Mouse (Mus musculus) forebrain, embryonic 15.5 days (tissue): ENCODE data around the gene Fam57b. TPM values are rescaled to one million over a fixed set of nuclear protein-coding genes. Genes with fewer than 3 reads are reported as not detected.
A peak's percentile ranks its signal among the peaks of the same experiment; 100 is the strongest.

Experiments
- ATAC-seq: fragments of 200-750 bp; cut with Nextera tagmentation; replicated peaks from 2 replicates; pipeline ENCODE4 v1.8.0; 2017; ENCODE audit warnings: mild to moderate bottlenecking, moderate TSS enrichment, moderate library complexity
- H3K27ac ChIP-seq: fragments of 300-500 bp; sonication (generic); replicated peaks from 2 replicates; pipeline ENCODE4 v1.5.1; 2015; ENCODE audit warnings: mild to moderate bottlenecking, inconsistent platforms
- H3K27me3 ChIP-seq: fragments of 300-500 bp; sonication (generic); 2 replicates; pipeline ENCODE4 v1.6.1; 2015; ENCODE audit warnings: inconsistent platforms
- H3K36me3 ChIP-seq: fragments of 300-500 bp; sonication (generic); 2 replicates; pipeline ENCODE4 v1.6.1; 2015; ENCODE audit warnings: mild to moderate bottlenecking, inconsistent platforms
- H3K4me1 ChIP-seq: fragments of 300-500 bp; sonication (generic); 2 replicates; pipeline ENCODE4 v1.6.1; 2015; ENCODE audit warnings: inconsistent platforms
- H3K4me2 ChIP-seq: fragments of 300-500 bp; sonication (generic); replicated peaks from 2 replicates; pipeline ENCODE4 v1.6.1; 2015; ENCODE audit warnings: mild to moderate bottlenecking, inconsistent platforms
- H3K4me3 ChIP-seq: fragments of 300-500 bp; sonication (generic); 2 replicates; pipeline ENCODE4 v1.5.1; 2015; ENCODE audit warnings: mild to moderate bottlenecking, inconsistent platforms
- H3K9ac ChIP-seq: fragments of 300-500 bp; sonication (generic); replicated peaks from 2 replicates; pipeline ENCODE4 v1.6.1; 2015; ENCODE audit warnings: mild to moderate bottlenecking, inconsistent platforms
- H3K9me3 ChIP-seq: fragments of 300-500 bp; sonication (generic); 2 replicates; pipeline ENCODE4 v1.6.1; 2016; ENCODE audit warnings: inconsistent platforms
- WGBS: fragments of 180-500 bp; shearing (Covaris S2); methylation state at CpG from one replicate; pipeline ENCODE4 v1.1.7; 2015; ENCODE audit warnings: mixed read lengths; 5-methylcytosine and 5-hydroxymethylcytosine counted together
- polyA plus RNA-seq: library from polyadenylated mRNA; unstranded; fragments of >200 nt; fragmentation: Nextera tagmentation; extraction: Ambion mirVana; gene quantifications from 2 replicates; pipeline ENCODE4 v1.2.1, GENCODE M21; 2015

Gene Fam57b
- 35.1 and 38.1 TPM in 2 replicates for polyA plus RNA-seq

- ATAC-seq = no peak
Measured at GRCm38 (mm10) chr7:126797411-126798126, at the start of gene Fam57b. Gene Fam57b (plus strand): TSS chr7:126797668.

GRCm38 (mm10) chr7:126748824-126749223, 48.6 kb upstream of the Fam57b start:
- Histone ChIP-seq H3K9me3 (no peaks in the 10 kb centered on the region), H3K4me1 (no peaks in the 10 kb centered on the region), H3K27ac (no peak overlapping the region), H3K27me3 (no peaks in the 10 kb centered on the region), H3K4me3 (no peak overlapping the region), H3K36me3 (no peaks in the 10 kb centered on the region), H3K9ac (no peak overlapping the region), H3K4me2 (no peak overlapping the region)
- 82% methylated on average over 7 of the region's 7 CpGs for WGBS
- no peak for ATAC-seq

More at GRCm38 (mm10) chr7:126797411-126798126, at the start of gene Fam57b:
- H3K4me2 ChIP-seq = peak within 1 kb of the TSS; percentile 88
- no peaks in the 10 kb centered on the region for H3K27me3 ChIP-seq
- peak within 1 kb of the TSS; percentile 93 for H3K27ac ChIP-seq
- peaks cover 28% of the 10 kb centered on the region for H3K36me3 ChIP-seq
- peak within 1 kb of the TSS; percentile 58 for H3K4me3 ChIP-seq
- peaks cover 44% of the 10 kb centered on the region for H3K4me1 ChIP-seq
- no peaks in the 10 kb centered on the region for H3K9me3 ChIP-seq
- WGBS = 25% methylated on average over 21 of the region's 21 CpGs
- peak within 1 kb of the TSS; percentile 66 for H3K9ac ChIP-seq

- peaks cover 5% of the 10 kb centered on the region; the same call in 1 of the 2 replicates for H3K4me1 ChIP-seq
- WGBS = 95% methylated on average over 17 of the region's 17 CpGs
- H3K27me3 ChIP-seq = no peaks in the 10 kb centered on the region
- H3K4me2 ChIP-seq = no peak overlapping the region
- ATAC-seq = no peak
- no peaks in the 10 kb centered on the region for H3K36me3 ChIP-seq
- H3K4me3 ChIP-seq = no peak overlapping the region
- no peak overlapping the region for H3K9ac ChIP-seq
- no peaks in the 10 kb centered on the region for H3K9me3 ChIP-seq
- H3K27ac ChIP-seq = no peak overlapping the region
Measured at GRCm38 (mm10) chr7:126749582-126750343, 47.7 kb upstream of the Fam57b start.

- Histone ChIP-seq H3K9ac (no peak overlapping the region), H3K4me3 (no peak overlapping the region), H3K36me3 (no peaks in the 10 kb centered on the region), H3K4me2 (peak overlapping the region; percentile 14), H3K27me3 (no peaks in the 10 kb centered on the region), H3K9me3 (no peaks in the 10 kb centered on the region), H3K27ac (no peak overlapping the region), H3K4me1 (peaks cover 9% of the 10 kb centered on the region)
- WGBS = 0% methylated on average over 9 of the region's 9 CpGs
- peak; percentile 59; the same call in 1 of the 2 replicates for ATAC-seq
Measured at GRCm38 (mm10) chr7:126754866-126755265, 42.6 kb upstream of the Fam57b start.

GRCm38 (mm10) chr7:126758539-126758938, 38.9 kb upstream of the Fam57b start:
- Histone ChIP-seq H3K4me2 (no peak overlapping the region), H3K4me1 (peaks cover 46% of the 10 kb centered on the region), H3K9me3 (no peaks in the 10 kb centered on the region), H3K27me3 (no peaks in the 10 kb centered on the region), H3K9ac (no peak overlapping the region), H3K27ac (no peak overlapping the region), H3K36me3 (peaks cover 7% of the 10 kb centered on the region; the same call in 1 of the 2 replicates), H3K4me3 (no peak overlapping the region)
- 62% methylated on average over 7 of the region's 7 CpGs for WGBS
- ATAC-seq = 0 out of 2 replicates have a peak, but pooled peaks have one; percentile 1

- WGBS = 4% methylated on average over 33 of the region's 38 CpGs
- peaks cover 47% of the 10 kb centered on the region for H3K4me1 ChIP-seq
Measured at GRCm38 (mm10) chr7:126759050-126759671, 38.3 kb upstream of the Fam57b start, which contains the start of gene Mapk3. Gene Mapk3 (plus strand): TSS chr7:126759601.

GRCm38 (mm10) chr7:126759672-126760390, 37.6 kb upstream of the Fam57b start:
- Histone ChIP-seq H3K36me3 (peaks cover 20% of the 10 kb centered on the region), H3K9ac (peak overlapping the region; percentile 88), H3K4me3 (peak overlapping the region; percentile 91), H3K4me1 (peaks cover 42% of the 10 kb centered on the region), H3K4me2 (peak overlapping the region; percentile 79), H3K9me3 (no peaks in the 10 kb centered on the region), H3K27ac (peak overlapping the region; percentile 89), H3K27me3 (no peaks in the 10 kb centered on the region)
- ATAC-seq = peak; percentile 50
- under 1% methylated on average over 21 of the region's 24 CpGs for WGBS

More at GRCm38 (mm10) chr7:126759050-126759671, 38.3 kb upstream of the Fam57b start, which contains the start of gene Mapk3:
- Histone ChIP-seq H3K36me3 (peaks cover 13% of the 10 kb centered on the region), H3K9ac (peak within 1 kb of the TSS; percentile 88), H3K27ac (peak within 1 kb of the TSS; percentile 89), H3K27me3 (no peaks in the 10 kb centered on the region), H3K4me2 (peak within 1 kb of the TSS; percentile 79), H3K9me3 (no peaks in the 10 kb centered on the region), H3K4me3 (peak within 1 kb of the TSS; percentile 91)
- ATAC-seq = peak; percentile 66

- peak; percentile 14; the same call in 1 of the 2 replicates for ATAC-seq
- peak overlapping the region; percentile 88 for H3K9ac ChIP-seq
- peak overlapping the region; percentile 91 for H3K4me3 ChIP-seq
- H3K27ac ChIP-seq = peak overlapping the region; percentile 89
- H3K9me3 ChIP-seq = no peaks in the 10 kb centered on the region
- WGBS = 21% methylated on average over 3 of the region's 3 CpGs
- peaks cover 26% of the 10 kb centered on the region for H3K36me3 ChIP-seq
- peak overlapping the region; percentile 79 for H3K4me2 ChIP-seq
- peaks cover 39% of the 10 kb centered on the region for H3K4me1 ChIP-seq
- H3K27me3 ChIP-seq = no peaks in the 10 kb centered on the region
Measured at GRCm38 (mm10) chr7:126760391-126760802, 37.1 kb upstream of the Fam57b start.

- Histone ChIP-seq H3K4me3 (peak overlapping the region; percentile 91), H3K36me3 (peaks cover 31% of the 10 kb centered on the region), H3K4me1 (peaks cover 39% of the 10 kb centered on the region), H3K9me3 (no peaks in the 10 kb centered on the region), H3K27me3 (no peaks in the 10 kb centered on the region), H3K9ac (peak overlapping the region; percentile 88; the same call in 1 of the 2 replicates), H3K4me2 (peak overlapping the region; percentile 79), H3K27ac (peak overlapping the region; percentile 90)
- no peak for ATAC-seq
- 74% methylated on average over 4 of the region's 4 CpGs for WGBS
Measured at GRCm38 (mm10) chr7:126760956-126761355, 36.5 kb upstream of the Fam57b start.

DNA sequence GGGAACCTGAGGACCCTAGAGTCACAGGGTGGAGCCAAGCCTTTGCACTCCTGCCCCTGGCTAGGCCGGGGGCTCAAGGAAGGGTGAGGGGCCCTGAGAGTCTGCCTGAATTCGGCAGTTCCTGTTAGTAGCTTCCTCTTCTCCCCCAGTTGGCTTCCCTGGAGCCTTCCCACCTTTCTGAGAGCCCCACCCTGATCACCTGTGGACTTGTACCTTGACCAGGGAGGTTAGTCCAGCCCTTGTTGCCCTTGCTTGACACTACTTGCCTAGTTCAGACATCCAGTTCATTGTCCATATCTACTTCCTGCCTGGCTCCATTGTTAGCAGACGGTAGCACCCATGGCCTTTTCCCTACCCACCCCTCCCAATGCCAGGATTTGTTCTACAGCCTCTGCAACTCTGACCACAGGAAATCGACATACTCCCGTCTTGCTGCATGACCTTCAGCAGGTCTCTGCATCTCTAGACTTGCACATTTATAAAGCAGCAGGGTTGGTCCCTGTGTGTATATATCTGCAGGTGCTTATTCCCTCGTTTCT, 35.9 kb upstream of the Fam57b start:
- Histone ChIP-seq H3K9me3 (no peaks in the 10 kb centered on the region), H3K27me3 (no peaks in the 10 kb centered on the region), H3K4me2 (peak overlapping the region; percentile 79; the same call in 1 of the 2 replicates), H3K27ac (peak overlapping the region; percentile 90), H3K36me3 (peaks cover 37% of the 10 kb centered on the region), H3K9ac (no peak overlapping the region), H3K4me3 (no peak overlapping the region), H3K4me1 (peaks cover 39% of the 10 kb centered on the region)
- ATAC-seq = no peak
- 79% methylated on average over 6 of the region's 6 CpGs for WGBS

DNA sequence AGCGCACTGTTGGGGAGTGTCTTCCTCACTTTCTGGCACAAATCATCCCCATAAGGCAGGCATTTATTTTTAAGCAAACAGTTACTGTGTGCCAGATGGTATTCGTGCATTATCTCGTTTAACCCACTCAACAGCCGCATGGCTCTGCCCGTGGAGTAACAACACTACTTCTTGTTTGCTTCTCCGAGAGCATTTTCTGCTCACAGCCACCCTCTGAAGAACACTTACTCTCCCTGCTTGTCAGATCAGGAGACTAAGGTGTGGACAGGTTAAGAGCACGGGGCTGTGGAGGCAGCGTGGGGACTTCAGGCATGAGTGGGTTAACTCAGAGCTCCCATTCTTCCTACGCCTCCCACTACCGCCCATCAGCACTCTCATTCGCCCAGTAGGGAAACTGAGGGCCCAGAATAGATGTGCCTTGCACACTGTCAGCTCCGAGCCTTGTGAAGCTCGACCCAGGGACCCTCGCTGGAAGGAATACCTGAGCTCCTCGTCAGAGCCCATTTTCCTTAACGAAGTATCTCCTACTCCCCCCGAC, 34.9 kb upstream of the Fam57b start:
- peak overlapping the region; percentile 90 for H3K27ac ChIP-seq

More for the DNA sequence above, 34.9 kb upstream of the Fam57b start:
- peak overlapping the region; percentile 43 for H3K4me2 ChIP-seq
- H3K9me3 ChIP-seq = no peaks in the 10 kb centered on the region
- peaks cover 39% of the 10 kb centered on the region for H3K4me1 ChIP-seq
- peak overlapping the region; percentile 29 for H3K4me3 ChIP-seq
- WGBS = 53% methylated on average over 17 of the region's 17 CpGs
- H3K9ac ChIP-seq = peak overlapping the region; percentile 38
- no peaks in the 10 kb centered on the region for H3K27me3 ChIP-seq
- H3K36me3 ChIP-seq = peaks cover 42% of the 10 kb centered on the region
- ATAC-seq = no peak
